Mouse (Mus musculus): Measurements from ENCODE around the gene Sobp.

The Sobp gene

DNA sequence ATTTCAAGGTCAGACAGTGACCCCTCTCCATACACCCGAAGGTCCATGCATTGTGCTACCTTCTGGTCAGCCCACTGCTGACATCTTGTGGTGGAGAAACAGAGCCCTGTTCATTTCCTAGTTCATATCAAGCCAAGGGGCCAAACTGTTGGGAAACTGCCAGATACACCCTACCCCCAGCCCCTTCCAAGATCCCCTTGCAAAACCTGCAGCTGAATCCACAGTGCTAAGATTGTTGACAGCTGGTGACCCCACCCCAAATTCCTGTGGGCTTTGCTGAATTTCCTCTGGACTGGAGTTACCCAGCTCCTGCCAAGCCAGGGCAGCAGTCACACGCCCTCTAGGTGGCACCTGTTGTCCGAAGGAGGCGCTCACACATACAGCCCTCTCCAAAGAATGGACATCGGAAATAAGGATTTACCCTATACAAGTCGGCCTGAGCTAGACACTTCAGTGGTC, 186.7 kb downstream of the Sobp start:
- DNase-seq, result peak; percentile 48 to 51

DNA sequence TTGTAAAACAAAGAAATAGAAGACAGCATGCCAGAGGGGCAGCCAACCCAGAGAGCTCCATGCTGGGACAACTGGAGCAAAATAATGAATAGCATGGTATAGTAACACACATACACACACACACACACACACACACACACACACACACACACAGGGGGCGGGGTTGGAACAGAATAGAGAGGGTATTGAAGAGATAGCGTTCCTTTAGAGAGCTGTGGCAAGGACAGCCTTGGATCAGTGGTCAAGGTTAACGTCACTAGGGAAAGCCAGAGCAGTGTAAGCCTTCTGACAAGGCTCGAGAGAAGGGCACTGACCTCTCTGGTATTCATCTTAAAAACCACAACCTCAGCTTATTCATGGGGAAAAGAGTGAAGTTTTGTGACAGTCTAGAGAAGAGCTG, 189.4 kb downstream of the Sobp start:
- no peak for DNase-seq

DNA sequence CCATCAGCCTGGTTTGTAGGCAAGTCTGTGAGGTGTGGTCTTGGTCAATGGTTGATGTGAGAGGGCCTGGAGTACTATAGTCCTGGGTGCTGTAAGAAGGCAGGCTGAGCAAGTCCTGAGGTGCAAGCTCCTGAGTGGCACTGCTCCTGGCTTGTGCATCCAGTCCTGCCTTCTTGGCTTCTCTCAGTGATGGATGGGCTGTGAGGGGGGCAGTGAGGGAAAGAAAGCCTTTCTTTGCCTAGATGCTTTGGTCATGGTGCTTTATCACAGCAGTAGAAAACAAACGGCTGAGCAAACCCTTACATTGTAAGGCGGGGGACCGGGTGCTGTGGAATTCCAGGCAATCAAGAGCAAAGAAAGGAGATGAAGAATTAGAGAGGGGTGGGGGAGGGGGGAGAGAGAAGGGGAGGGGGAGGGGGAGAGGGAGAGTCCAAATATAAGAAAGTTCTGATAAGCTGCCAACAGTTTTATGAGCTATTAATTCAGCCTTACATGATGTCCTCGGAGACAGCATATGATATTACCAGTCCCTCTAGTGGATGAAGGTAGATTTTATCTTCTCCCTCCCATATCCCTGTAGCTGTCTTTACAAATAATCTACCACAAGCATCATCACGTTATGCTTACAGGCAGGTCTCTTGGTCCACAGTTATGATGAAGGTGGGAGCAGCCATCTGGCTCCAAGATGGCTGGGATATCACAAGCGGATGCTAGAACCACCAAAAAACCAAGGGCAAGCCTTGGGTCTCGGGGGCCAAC, 193.2 kb downstream of the Sobp start:
- DNase-seq, result no peak

DNA sequence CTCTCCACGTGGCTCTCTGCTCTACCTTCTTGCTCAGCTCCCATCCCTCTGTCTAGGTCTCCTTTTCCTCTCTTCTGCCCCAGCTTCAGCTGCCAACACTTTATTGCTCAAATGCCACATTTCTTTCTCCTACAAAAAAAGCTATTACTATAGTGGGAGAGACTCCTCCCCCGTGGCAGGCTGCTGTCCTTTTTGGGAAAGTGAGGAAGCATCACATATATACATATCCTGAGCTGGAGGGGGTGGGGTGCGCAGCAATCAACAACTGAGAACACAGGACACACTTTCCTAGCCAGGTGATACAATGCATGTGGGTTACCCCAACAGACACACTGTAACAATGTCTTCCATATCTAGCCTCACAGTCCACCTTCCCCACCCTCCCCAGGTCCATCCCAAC, 196.0 kb downstream of the Sobp start:
- no peak for DNase-seq

DNA sequence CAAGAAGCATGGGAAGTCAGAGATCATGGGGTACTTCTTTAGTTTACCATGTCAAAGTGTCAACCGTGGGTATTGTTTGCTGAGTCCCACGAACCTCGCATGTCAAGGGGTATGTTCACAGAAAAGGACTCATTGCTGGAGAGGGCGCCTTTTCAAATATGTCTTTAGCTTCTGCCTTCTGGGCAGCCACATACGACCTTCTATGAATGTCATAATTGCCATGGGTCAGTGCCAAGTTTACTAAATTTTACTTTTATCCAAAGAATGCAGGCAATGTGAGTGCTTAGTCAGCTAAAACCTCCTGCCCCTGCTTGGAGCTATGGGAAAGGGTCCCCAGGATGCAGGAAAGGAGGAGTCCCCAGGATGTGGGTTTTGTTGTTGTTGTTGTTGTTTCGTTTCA, 197.8 kb downstream of the Sobp start:
- DNase-seq, result no peak

DNA sequence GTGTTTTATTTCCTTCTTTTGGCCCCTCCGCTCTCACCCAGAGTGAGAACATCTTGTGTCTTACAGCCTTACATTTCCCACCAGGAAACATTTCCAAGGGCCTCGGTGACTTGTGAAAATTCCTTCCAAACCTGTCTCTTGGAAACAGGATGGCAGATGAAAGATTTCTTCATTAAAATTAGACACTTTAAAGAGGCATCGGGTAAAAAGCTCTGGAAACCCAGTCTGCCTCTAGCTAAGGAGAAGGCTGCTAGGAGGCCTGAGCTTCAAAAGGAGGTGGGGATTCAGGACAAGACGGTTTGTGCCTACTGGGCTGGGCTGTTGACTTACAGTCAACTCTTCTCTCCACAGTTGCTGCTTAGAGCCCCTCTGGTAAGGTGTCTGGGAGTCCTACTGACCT, 200.8 kb downstream of the Sobp start:
- DNase-seq, result no peak

DNA sequence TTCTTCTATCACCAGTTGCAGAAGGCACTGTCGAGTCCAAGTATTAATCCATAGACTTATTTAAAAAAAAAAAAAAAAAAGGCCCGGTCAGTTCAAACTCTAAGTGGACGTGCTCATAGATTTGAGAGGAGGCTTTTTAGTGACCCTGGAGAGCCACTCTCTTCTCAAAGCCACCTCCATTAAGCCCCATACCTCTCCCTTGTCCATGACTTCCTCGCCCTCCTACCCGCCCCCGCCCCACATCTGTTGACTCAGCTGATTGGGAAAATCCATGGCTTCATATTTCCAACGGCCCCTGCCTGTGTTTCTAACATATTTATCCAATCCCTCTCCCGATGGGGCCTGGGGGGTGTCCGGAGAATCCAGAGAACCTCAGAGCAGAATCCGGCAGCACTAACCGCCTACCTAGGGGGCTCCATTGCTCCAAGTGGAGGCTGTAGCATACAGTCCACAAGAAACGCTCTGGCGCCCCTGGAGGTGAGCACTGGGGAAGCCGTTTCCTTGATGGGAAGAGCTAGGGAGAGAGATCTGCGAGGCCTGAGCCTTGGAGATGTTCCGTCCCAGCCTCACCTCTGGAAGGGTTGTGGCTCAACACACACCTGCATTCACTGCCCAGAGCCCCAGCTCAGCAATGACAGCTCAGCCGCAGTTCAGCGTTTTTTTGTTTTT, 201.7 kb downstream of the Sobp start:
- DNase-seq, result peak; percentile 73 to 80

DNA sequence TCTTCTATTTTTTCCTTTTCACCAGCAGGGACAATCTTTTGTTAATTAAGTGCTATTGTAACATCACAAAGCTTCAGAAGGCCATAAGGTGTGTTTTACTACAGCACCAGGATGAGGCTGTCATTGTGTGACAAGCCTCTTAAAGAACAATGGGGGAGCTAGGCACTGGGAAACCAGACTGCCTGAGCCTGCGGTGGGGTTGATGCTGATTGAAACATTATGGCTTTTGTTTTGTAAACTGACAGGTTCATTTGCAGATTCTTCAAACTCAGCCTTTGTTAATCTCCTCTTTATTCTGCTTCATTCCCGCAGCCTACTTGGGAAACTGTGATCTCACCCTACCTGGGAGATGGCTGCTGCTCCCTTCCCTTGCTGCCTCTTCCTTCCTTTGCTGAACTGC, 206.0 kb downstream of the Sobp start:
- no peak for DNase-seq

DNA sequence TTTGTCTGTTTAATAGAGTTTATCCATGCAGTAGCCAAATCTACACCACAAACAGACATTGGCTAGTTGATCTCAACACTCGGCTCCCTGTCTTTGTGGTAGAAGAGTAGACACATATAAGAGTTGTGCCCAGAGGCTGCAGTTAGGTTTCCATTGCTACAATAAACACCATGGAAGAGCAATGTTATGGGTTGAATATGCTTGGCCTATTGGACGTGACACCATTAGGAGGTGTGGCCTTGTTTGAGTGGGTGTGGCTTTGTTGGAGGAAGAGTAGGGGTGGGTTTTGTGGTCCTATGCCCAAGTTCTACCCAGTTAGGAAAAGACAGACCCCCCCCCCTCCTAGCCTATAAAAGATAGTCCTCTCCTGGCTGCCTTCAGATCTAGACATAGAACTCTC, 211.3 kb downstream of the Sobp start:
- no peak for DNase-seq

DNA sequence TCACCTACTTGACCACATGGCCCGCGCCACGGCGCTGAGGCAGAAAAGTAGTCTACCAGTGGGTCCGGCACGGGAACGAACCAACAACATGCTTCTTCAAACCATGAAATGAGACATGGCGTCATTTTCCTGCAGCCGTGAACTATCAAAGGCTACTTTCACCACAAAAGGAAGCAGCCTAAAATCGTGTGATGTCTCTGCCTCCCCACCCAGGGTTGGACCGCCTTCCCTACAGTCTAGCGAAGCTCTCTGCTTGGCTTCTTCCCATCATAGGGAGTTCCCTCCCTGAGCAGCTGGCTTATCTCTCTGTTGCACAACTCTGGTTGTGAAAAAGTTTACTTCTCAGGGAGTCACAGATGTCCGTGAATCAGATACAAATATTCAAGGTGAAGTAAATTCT, 211.7 kb downstream of the Sobp start:
- peak; percentile 27 to 31 for DNase-seq

DNA sequence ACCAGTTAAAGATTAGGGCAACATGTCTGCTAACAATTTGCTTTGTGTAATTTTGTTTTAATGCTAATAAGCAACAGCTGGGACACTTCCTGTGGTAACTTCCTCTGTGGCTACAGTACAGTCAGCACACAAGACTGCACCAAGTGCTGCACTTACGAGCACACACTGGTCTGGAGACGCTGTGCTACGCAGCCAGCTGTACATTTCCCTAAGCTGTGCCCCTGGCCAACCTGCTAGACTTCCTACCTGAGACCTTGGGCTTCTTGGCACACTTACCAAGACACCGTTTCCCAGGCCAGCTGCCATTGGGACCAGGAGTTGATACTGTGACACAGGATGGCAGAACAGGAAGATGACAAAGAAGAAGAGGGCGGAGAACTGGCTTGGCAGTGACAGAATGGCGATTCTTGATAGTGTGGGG, 212.1 kb downstream of the Sobp start:
- no peak for DNase-seq

DNA sequence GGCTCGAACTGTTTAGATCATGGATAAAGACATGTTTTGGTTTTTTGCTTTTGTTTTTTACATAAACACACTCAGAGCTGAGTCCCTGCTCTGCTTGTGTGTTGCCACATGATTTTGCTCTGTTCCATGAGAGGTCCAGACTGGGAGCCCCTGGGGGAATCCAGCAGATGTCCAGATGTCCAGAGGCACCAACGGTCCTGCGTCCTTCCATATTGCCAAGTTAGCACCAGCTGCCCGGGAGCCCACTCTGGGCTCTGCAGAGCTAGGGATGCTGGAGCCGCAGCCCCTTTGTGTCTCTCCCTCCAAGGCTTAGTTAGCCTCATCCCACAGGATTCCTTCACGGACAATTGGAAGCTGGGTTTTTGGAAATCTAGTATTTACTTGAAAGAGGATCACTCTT, 212.6 kb downstream of the Sobp start:
- peak in 1 of 2 experiments; percentile 30 for DNase-seq

DNA sequence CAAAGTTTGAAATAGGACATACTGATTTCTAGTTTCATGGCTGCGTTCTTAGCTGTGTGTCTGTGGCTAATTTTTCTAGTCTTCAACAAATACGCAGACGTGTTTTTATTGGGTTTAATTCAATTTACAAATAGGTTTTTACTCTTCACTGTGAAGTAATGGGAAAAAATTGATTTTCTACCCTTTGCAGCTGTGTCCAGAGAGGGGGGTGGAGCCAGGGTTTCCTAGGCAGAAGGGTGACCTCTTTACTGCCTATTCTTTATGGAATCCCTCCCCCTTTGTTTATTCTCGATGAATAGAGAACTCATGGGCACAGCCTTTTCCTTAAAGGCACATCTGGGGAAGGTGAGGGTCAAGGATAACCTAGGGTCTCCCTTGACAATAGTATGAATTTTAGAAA, 215.6 kb downstream of the Sobp start:
- DNase-seq, result no peak

DNA sequence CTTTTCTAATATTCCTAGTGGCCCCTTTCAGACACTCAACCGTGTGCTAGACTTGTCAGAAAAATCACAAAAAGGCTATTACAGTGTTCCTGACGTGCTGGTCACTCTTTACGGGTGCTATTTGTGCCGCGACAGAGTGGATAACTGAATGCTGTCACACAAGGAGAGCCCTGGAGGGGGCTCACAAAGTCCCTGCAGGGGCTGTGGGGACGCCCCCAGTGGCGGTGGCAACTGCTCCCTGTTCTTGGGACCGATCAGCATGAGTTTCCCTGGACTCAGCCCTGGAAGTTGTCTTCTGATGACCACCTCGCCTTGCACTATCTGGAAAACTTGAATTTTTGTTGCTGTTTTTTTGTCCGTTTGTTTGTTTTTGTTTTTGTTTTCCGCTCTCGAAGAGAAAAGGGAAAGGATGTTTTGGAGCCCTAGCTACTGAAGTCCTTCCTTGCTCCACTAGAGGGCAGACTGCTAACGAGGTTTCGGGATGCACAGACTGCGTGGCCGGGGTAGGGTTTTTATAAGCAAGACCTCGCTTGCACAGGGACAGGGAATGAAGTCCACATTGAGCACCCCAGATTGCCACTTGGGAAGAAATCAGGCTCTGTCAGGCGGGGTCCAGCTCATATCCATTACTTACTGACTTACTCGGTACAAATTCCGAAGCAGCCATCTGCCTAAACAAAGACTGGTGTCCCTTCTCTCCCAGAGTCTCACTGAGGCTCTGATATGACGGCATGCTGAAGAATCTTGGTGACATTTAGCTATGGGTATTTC, 216.3 kb downstream of the Sobp start:
- peak; percentile 42 to 75 for DNase-seq

DNA sequence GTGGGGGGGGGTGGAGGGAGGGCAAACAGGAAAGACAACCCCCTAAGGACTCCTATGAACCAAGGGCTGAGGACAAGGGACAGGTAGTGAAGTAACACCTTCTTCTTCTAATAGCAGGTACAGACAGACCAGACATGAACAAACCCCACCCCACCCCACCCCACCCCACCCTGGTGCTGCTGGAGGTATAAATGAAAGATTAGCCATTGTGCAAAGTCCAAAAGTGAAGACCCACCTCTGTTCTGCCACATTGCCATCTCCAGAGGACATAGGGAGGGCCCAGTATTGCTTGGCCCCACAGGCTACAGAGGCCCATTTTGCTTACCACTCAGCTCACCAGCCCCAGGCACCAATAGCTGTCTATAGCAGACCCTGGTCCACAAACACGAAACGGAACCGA, 219.1 kb downstream of the Sobp start:
- DNase-seq, result no peak

DNA sequence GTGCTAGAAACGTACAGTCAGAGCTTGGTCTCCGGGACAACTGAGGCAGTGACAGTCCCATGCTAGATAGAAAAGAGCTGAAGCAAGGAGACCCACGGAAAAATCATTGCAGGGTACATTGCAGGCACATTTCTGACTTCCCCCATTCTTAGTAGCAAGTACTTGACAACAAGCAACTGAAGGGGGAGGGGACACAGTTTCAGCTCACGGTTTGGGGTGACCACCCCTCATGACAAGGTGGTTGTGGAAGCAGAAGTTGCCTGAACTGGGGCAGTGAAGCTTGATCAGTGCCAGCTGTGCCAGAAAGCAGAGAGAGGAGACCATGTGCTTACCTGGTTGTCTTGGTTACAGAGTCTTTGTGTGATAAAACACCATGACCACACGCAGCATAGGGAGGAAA, 220.7 kb downstream of the Sobp start:
- DNase-seq, result no peak
